Mouse (Mus musculus) liver, adult 2 months (tissue): ENCODE results near the gene Sesn2. TPM values are rescaled to one million over a fixed set of nuclear protein-coding genes. Genes with fewer than 3 reads are reported as not detected.

Source experiments
- DNase-seq: peaks from one replicate; pipeline ENCODE4 v3.0.0-alpha.2; 2011; ENCODE audit warnings: low read depth, low spot score; ENCODE audit errors: extremely low read depth
- H3K27ac ChIP-seq: fragments of 200-500 bp; replicated peaks from 2 replicates; pipeline ENCODE4 v1.5.1; 2012; ENCODE audit warnings: low read depth, mild to moderate bottlenecking, control low read depth, inconsistent platforms, low read length; ENCODE audit not compliant: insufficient read depth
- H3K27me3 ChIP-seq: fragments of 200-500 bp; 2 replicates; pipeline ENCODE4 v1.6.1; 2012; ENCODE audit warnings: mild to moderate bottlenecking, moderate library complexity, low read length, inconsistent platforms; ENCODE audit not compliant: control insufficient read depth, insufficient read depth
- H3K36me3 ChIP-seq: fragments of 200-500 bp; 2 replicates; pipeline ENCODE4 v1.6.1; 2012; ENCODE audit warnings: low read length, inconsistent platforms; ENCODE audit not compliant: control insufficient read depth, insufficient read depth
- H3K4me1 ChIP-seq: fragments of 200-500 bp; 2 replicates; pipeline ENCODE4 v1.6.1; 2011; ENCODE audit warnings: low read length; ENCODE audit not compliant: control insufficient read depth, insufficient read depth
- H3K4me3 ChIP-seq: fragments of 200-500 bp; 2 replicates; pipeline ENCODE4 v1.5.1; 2011; ENCODE audit warnings: low read depth, mild to moderate bottlenecking, control low read depth, low read length, moderate library complexity; ENCODE audit not compliant: insufficient read depth
- H3K79me2 ChIP-seq: fragments of 200-500 bp; 2 replicates; pipeline ENCODE4 v1.6.1; 2012; ENCODE audit warnings: inconsistent platforms, mild to moderate bottlenecking, low read length, moderate library complexity; ENCODE audit not compliant: control insufficient read depth, insufficient read depth
- H3K9ac ChIP-seq: fragments of 200-500 bp; 2 replicates; pipeline ENCODE4 v1.6.1; 2012; ENCODE audit warnings: low read depth, mild to moderate bottlenecking, control low read depth, inconsistent platforms, low read length
- CTCF ChIP-seq: fragments of 200-500 bp; IDR thresholded peaks from 2 replicates; pipeline ENCODE4 v1.5.1; 2011; ENCODE audit warnings: low read depth, low read length, control low read depth
- POLR2A ChIP-seq: fragments of 200-500 bp; IDR thresholded peaks from 2 replicates; pipeline ENCODE4 v1.6.1; 2011; ENCODE audit warnings: low read length, control low read depth; ENCODE audit not compliant: insufficient read depth; ENCODE audit errors: extremely low read depth
- WGBS: fragments of 180-500 bp; shearing (Covaris S2); methylation state at CpG from one replicate; pipeline ENCODE4 v1.1.7; 2018; 5-methylcytosine and 5-hydroxymethylcytosine counted together
- polyA plus RNA-seq: library from polyadenylated mRNA; depleted of rRNA; stranded (reverse); fragments of >200 nt; gene quantifications from 2 replicates; pipeline ENCODE4 v1.2.3, GENCODE M21; 2012
- total RNA-seq: library from RNA; depleted of rRNA; stranded (reverse); fragments of >200 nt; gene quantifications from 2 replicates; pipeline ENCODE4 v1.2.3, GENCODE M21; 2014

Sesn2 gene
- total and polyA plus RNA-seq, 2 experiments = 2.7 to 5.5 TPM

DNA sequence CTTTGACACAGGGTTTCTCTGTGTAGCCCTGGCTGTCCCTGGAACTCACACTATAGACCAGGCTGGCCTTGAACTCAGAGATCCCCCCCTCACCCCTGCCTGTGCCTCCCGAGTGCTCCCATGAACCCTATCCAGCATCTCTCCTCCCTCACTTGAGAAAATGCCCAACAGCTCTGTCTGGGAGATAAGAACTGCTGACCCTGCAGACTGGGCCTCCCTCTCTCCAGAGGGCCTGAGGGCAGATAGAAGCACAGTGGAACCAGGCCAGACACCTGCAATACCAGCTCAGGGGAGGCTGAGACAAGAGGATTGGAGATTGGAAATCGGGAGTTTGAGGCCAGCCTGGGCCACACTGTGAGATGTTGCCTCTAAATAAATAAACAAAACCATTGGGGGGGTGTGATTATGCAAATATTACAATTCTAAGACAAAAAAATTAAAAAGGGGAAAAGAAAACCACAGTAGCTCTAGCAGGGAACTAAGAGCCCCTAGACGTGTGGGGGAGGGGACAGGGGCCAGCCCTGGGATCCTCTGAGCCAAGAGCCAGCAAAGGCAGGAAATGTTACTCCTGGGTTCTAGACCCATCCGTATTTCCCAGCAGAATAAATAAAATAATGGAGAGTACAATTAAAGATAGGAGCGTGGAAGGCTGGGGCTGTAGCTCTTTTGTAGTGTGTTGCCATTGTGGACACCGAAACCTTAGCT, 5.1 kb downstream of the Sesn2 start:
- Histone ChIP-seq H3K4me1 (peaks cover 4% of the 10 kb centered on the region), H3K9ac (no peak overlapping the region), H3K4me3 (no peak overlapping the region), H3K79me2 (peaks cover 32% of the 10 kb centered on the region; the same call in 1 of the 2 replicates), H3K36me3 (peaks cover 2% of the 10 kb centered on the region; the same call in 1 of the 2 replicates), H3K27me3 (no peaks in the 10 kb centered on the region), H3K27ac (no peak overlapping the region)
- no peak for DNase-seq
- TF ChIP-seq CTCF (no peak), POLR2A (no peak)
- WGBS = 70% methylated on average over 6 of the region's 6 CpGs

DNA sequence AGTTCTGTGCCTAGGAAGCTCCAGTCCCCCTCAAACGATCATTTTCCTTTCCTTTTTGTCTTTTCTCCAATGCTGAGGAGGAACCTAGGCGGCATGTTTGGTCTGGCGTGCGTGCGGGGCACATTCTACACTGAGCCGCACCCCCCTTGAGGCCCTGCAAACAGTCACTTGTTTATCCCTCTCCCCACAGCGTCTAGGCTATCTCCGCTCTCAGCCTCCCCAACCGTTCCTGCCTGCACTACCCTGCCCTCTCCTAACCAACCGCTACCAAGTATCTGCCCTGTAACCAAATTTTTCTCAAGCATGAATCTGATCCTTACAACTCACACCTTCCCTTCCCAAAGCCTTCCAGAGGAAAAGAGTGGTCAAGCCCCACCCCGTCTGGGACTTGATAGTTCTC, 7.0 kb downstream of the Sesn2 start:
- WGBS = 87% methylated on average over 11 of the region's 11 CpGs
- H3K4me3 ChIP-seq = no peak overlapping the region
- H3K36me3 ChIP-seq = peaks cover 11% of the 10 kb centered on the region; the same call in 1 of the 2 replicates
- DNase-seq = no peak
- TF ChIP-seq CTCF = no peak
- TF ChIP-seq POLR2A = no peak
- peaks cover 18% of the 10 kb centered on the region; the same call in 1 of the 2 replicates for H3K79me2 ChIP-seq
- no peaks in the 10 kb centered on the region for H3K27me3 ChIP-seq
- no peaks in the 10 kb centered on the region; the same call in none of the 2 replicates for H3K4me1 ChIP-seq
- no peak overlapping the region for H3K9ac ChIP-seq
- H3K27ac ChIP-seq = no peak overlapping the region

DNA sequence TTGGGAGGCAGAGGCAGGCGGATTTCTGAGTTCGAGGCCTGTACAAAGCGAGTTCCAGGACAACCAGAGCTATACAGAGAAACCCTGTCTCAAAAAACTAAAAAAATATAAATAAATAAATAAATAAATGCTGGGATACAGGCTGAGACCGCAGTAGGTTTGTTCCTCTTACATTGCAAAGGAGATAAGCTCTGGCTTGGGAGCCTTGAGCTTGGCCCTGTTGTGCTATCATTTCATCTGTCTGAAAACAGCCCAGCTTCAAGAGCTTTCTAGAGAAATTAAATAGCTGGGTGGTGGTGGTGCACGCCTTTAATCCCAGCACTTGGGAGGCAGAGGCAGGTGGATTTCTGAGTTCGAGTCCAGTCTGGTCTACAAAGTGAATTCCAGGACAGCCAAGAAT, 8.7 kb downstream of the Sesn2 start:
- WGBS = 97% methylated on average over 6 of the region's 6 CpGs
- Histone ChIP-seq H3K79me2 (peaks cover 9% of the 10 kb centered on the region; the same call in 1 of the 2 replicates), H3K4me3 (no peak overlapping the region), H3K9ac (no peak overlapping the region), H3K27me3 (no peaks in the 10 kb centered on the region), H3K4me1 (no peaks in the 10 kb centered on the region; the same call in 1 of the 2 replicates), H3K27ac (no peak overlapping the region), H3K36me3 (peaks cover 19% of the 10 kb centered on the region; the same call in 1 of the 2 replicates)
- DNase-seq = no peak
- TF ChIP-seq POLR2A = no peak
- no peak for TF ChIP-seq CTCF

DNA sequence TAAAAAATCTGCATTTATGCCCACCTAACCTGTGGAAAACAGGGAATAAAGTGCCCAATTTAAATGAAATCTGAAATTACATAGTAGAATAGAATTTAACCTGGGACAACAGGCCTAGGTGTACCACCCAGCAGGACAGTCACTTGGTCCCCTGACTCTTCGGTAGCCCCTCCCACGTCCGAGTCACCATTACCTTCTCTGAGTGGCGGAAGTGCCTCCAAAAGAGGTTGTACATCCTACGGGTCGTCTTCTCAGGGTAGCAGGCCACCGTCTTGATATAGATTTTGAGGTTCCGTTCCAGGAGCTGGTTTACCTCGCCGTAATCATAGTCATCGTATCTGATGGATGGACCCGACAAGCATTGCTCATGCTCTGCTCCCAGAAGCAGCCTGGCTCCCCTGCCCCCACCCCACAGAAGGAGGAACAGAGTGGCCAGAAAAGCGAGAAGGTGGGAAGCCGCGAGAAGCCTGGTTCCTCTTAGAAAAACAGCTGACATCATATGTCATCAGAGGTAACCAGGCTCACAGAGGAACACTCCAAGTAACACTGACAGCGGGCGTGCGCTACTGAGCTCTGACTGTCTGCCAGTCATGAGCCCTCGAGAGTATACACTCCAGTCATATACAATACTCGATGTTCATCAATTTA, 15.9 kb downstream of the Sesn2 start:
- peak; percentile 37 for DNase-seq
- TF ChIP-seq CTCF = no peak
- no peak for TF ChIP-seq POLR2A
- Histone ChIP-seq H3K79me2 (no peaks in the 10 kb centered on the region), H3K4me3 (no peak overlapping the region), H3K9ac (no peak overlapping the region), H3K27me3 (no peaks in the 10 kb centered on the region), H3K4me1 (peaks cover 27% of the 10 kb centered on the region), H3K27ac (no peak overlapping the region), H3K36me3 (peaks cover 25% of the 10 kb centered on the region; the same call in 1 of the 2 replicates)
- WGBS = 90% methylated on average over 20 of the region's 20 CpGs

DNA sequence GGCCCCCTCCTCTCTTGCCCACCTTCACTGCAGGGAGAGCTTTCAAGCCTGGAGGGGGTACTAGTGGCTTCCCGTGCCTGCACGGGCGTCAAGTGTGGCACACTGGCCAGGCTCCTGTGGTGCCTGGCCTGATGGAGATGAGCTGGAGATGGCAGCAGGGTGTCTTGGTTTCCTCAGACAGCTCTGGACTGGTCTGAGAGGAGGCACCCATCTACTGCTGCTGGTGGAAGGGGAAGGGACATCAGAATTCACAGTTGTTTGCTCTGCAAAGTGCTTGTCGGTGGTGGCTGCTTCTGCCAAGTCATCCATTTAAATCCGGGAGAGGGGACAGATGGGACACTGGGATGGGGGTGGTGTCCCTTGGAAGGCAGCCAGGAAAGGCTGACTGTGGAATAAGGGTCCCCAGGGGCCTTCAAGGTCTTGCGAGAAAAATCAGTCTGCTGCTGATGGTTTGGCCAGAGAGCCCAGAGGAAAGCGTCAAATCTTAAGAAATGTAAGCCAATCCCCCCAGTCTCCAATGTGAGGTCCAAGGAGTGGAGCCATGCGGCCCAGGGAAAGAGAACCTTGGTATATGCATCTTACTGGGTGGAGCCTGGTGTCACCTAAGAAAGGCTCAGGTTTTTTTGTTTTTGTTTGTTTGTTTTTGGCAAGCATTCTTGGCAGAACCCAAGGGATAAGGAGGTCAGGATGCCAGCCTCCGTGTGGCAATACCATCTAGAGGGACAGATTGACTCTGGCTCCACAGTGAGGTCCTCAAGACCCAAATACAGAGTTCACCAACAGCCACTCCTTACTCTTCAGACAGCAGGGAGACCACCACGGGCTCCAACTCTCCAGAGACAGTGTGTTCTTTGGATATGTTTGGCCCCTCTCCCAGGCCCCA, 17.9 kb downstream of the Sesn2 start:
- Histone ChIP-seq H3K9ac (peak overlapping the region; percentile 12), H3K27me3 (no peaks in the 10 kb centered on the region), H3K4me1 (peaks cover 42% of the 10 kb centered on the region), H3K27ac (peak overlapping the region; percentile 89), H3K79me2 (no peaks in the 10 kb centered on the region), H3K4me3 (no peak overlapping the region), H3K36me3 (peaks cover 15% of the 10 kb centered on the region; the same call in 1 of the 2 replicates)
- peak; percentile 86 for DNase-seq
- 19% methylated on average over 10 of the region's 10 CpGs for WGBS
- no peak for TF ChIP-seq POLR2A
- TF ChIP-seq CTCF = no peak
